Mouse (Mus musculus): ENCODE results near the gene Cstad. TPM values are rescaled to one million over a fixed set of nuclear protein-coding genes. Genes with fewer than 3 reads are reported as not detected.

Gene Cstad
- polyA plus RNA-seq, 1 experiment from 2014 or later = 1.4 TPM

GRCm38 (mm10) chr2:30646833-30647232 lies 52.0 kb downstream of the Cstad start:
- no peak overlapping the region for H3K4me3 ChIP-seq (ENCODE audit: low read length)
- H3K36me3 ChIP-seq (ENCODE audit: control insufficient read depth, insufficient read depth) = no peaks in the 10 kb centered on the region
- H3K9me3 ChIP-seq (replicated peaks; ENCODE audit: control insufficient read depth, low read length) = no peaks in the 10 kb centered on the region
- peak; percentile 20; the same call in 1 of the 2 replicates for ATAC-seq (replicated peaks; ENCODE audit: extremely low read depth, insufficient read depth, low FRiP score)
- peaks cover 31% of the 10 kb centered on the region for H3K4me1 ChIP-seq (ENCODE audit: control insufficient read depth, insufficient read depth, low read length)
- no peaks in the 10 kb centered on the region for H3K27me3 ChIP-seq (ENCODE audit: control insufficient read depth, insufficient read depth, low read length)
- 26% methylated on average over 5 of the region's 5 CpGs for WGBS
- peak overlapping the region; percentile 47 for H3K9ac ChIP-seq (ENCODE audit: low read length)
- H3K27ac ChIP-seq (ENCODE audit: low read length) = peak overlapping the region; percentile 68
- no peak overlapping the region for H3K4me2 ChIP-seq (ENCODE audit: low read depth, low read length)

GRCm38 (mm10) chr2:30647303-30647881 lies 52.6 kb downstream of the Cstad start:
- peak; percentile 59; the same call in 1 of the 2 replicates for ATAC-seq (replicated peaks; ENCODE audit: extremely low read depth, insufficient read depth, low FRiP score)
- no peak overlapping the region for H3K4me3 ChIP-seq (ENCODE audit: low read length)
- H3K9ac ChIP-seq (ENCODE audit: low read length) = peak overlapping the region; percentile 47
- H3K4me2 ChIP-seq (ENCODE audit: low read depth, low read length) = 0 out of 2 replicates have a peak overlapping the region, but pooled peaks have one; percentile 30
- no peaks in the 10 kb centered on the region for H3K27me3 ChIP-seq (ENCODE audit: control insufficient read depth, insufficient read depth, low read length)
- H3K36me3 ChIP-seq (ENCODE audit: control insufficient read depth, insufficient read depth) = no peaks in the 10 kb centered on the region
- peaks cover 35% of the 10 kb centered on the region for H3K4me1 ChIP-seq (ENCODE audit: control insufficient read depth, insufficient read depth, low read length)
- no peaks in the 10 kb centered on the region for H3K9me3 ChIP-seq (replicated peaks; ENCODE audit: control insufficient read depth, low read length)
- peak overlapping the region; percentile 68 for H3K27ac ChIP-seq (ENCODE audit: low read length)
- WGBS = 17% methylated on average over 11 of the region's 11 CpGs

GRCm38 (mm10) chr2:30647882-30648494 lies 53.1 kb downstream of the Cstad start:
- Histone ChIP-seq H3K27ac (ENCODE audit: low read length) (peak overlapping the region; percentile 66), H3K4me1 (ENCODE audit: control insufficient read depth, insufficient read depth, low read length) (peaks cover 36% of the 10 kb centered on the region), H3K9ac (ENCODE audit: low read length) (no peak overlapping the region), H3K4me3 (ENCODE audit: low read length) (no peak overlapping the region), H3K4me2 (ENCODE audit: low read depth, low read length) (0 out of 2 replicates have a peak overlapping the region, but pooled peaks have one; percentile 30), H3K9me3 (replicated peaks; ENCODE audit: control insufficient read depth, low read length) (no peaks in the 10 kb centered on the region), H3K36me3 (ENCODE audit: control insufficient read depth, insufficient read depth) (no peaks in the 10 kb centered on the region), H3K27me3 (ENCODE audit: control insufficient read depth, insufficient read depth, low read length) (no peaks in the 10 kb centered on the region)
- ATAC-seq (replicated peaks; ENCODE audit: extremely low read depth, insufficient read depth, low FRiP score) = no peak
- WGBS = 22% methylated on average over 13 of the region's 13 CpGs

- no peaks in the 10 kb centered on the region for H3K36me3 ChIP-seq (ENCODE audit: control insufficient read depth, insufficient read depth)
- WGBS = 73% methylated on average over 9 of the region's 9 CpGs
- peaks cover 43% of the 10 kb centered on the region for H3K4me1 ChIP-seq (ENCODE audit: control insufficient read depth, insufficient read depth, low read length)
- H3K9ac ChIP-seq (ENCODE audit: low read length) = 0 out of 2 replicates have a peak overlapping the region, but pooled peaks have one; percentile 4
- ATAC-seq (replicated peaks; ENCODE audit: extremely low read depth, insufficient read depth, low FRiP score) = no peak
- no peak overlapping the region; the same call in 1 of the 2 replicates for H3K27ac ChIP-seq (ENCODE audit: low read length)
- H3K9me3 ChIP-seq (replicated peaks; ENCODE audit: control insufficient read depth, low read length) = peaks cover 3% of the 10 kb centered on the region; the same call in 1 of the 2 replicates
- H3K4me2 ChIP-seq (ENCODE audit: low read depth, low read length) = no peak overlapping the region
- no peaks in the 10 kb centered on the region for H3K27me3 ChIP-seq (ENCODE audit: control insufficient read depth, insufficient read depth, low read length)
- H3K4me3 ChIP-seq (ENCODE audit: low read length) = no peak overlapping the region
Measured at GRCm38 (mm10) chr2:30650249-30650648, 55.4 kb downstream of the Cstad start.

GRCm38 (mm10) chr2:30651831-30652230 lies 57.0 kb downstream of the Cstad start:
- no peak for ATAC-seq (replicated peaks; ENCODE audit: extremely low read depth, insufficient read depth, low FRiP score)
- H3K4me2 ChIP-seq (ENCODE audit: low read depth, low read length) = no peak overlapping the region; the same call in 1 of the 2 replicates
- no peaks in the 10 kb centered on the region for H3K36me3 ChIP-seq (ENCODE audit: control insufficient read depth, insufficient read depth)
- peaks cover 3% of the 10 kb centered on the region; the same call in 1 of the 2 replicates for H3K9me3 ChIP-seq (replicated peaks; ENCODE audit: control insufficient read depth, low read length)
- WGBS = 89% methylated on average over 1 of the region's 1 CpGs
- peaks cover 41% of the 10 kb centered on the region for H3K4me1 ChIP-seq (ENCODE audit: control insufficient read depth, insufficient read depth, low read length)
- H3K27me3 ChIP-seq (ENCODE audit: control insufficient read depth, insufficient read depth, low read length) = no peaks in the 10 kb centered on the region
- peak overlapping the region; percentile 65; the same call in 1 of the 2 replicates for H3K9ac ChIP-seq (ENCODE audit: low read length)
- no peak overlapping the region for H3K4me3 ChIP-seq (ENCODE audit: low read length)
- peak overlapping the region; percentile 90 for H3K27ac ChIP-seq (ENCODE audit: low read length)

- 7% methylated on average over 13 of the region's 13 CpGs for WGBS
- Histone ChIP-seq H3K4me2 (ENCODE audit: low read depth, low read length) (peak overlapping the region; percentile 57), H3K27me3 (ENCODE audit: control insufficient read depth, insufficient read depth, low read length) (no peaks in the 10 kb centered on the region), H3K4me1 (ENCODE audit: control insufficient read depth, insufficient read depth, low read length) (peaks cover 40% of the 10 kb centered on the region), H3K36me3 (ENCODE audit: control insufficient read depth, insufficient read depth) (no peaks in the 10 kb centered on the region), H3K9ac (ENCODE audit: low read length) (peak overlapping the region; percentile 65), H3K9me3 (replicated peaks; ENCODE audit: control insufficient read depth, low read length) (peaks cover 3% of the 10 kb centered on the region; the same call in 1 of the 2 replicates), H3K4me3 (ENCODE audit: low read length) (peak overlapping the region; percentile 29), H3K27ac (ENCODE audit: low read length) (peak overlapping the region; percentile 90)
- ATAC-seq (replicated peaks; ENCODE audit: extremely low read depth, insufficient read depth, low FRiP score) = peak; percentile 74
Measured at GRCm38 (mm10) chr2:30652581-30653037, 57.8 kb downstream of the Cstad start.

- H3K4me1 ChIP-seq (ENCODE audit: control insufficient read depth, insufficient read depth, low read length) = peaks cover 40% of the 10 kb centered on the region
- H3K27ac ChIP-seq (ENCODE audit: low read length) = peak overlapping the region; percentile 90
- ATAC-seq (replicated peaks; ENCODE audit: extremely low read depth, insufficient read depth, low FRiP score) = no peak
- peak overlapping the region; percentile 57 for H3K4me2 ChIP-seq (ENCODE audit: low read depth, low read length)
- peak overlapping the region; percentile 65 for H3K9ac ChIP-seq (ENCODE audit: low read length)
- 67% methylated on average over 4 of the region's 4 CpGs for WGBS
- H3K4me3 ChIP-seq (ENCODE audit: low read length) = no peak overlapping the region
- no peaks in the 10 kb centered on the region for H3K36me3 ChIP-seq (ENCODE audit: control insufficient read depth, insufficient read depth)
- H3K27me3 ChIP-seq (ENCODE audit: control insufficient read depth, insufficient read depth, low read length) = no peaks in the 10 kb centered on the region
- peaks cover 3% of the 10 kb centered on the region; the same call in 1 of the 2 replicates for H3K9me3 ChIP-seq (replicated peaks; ENCODE audit: control insufficient read depth, low read length)
Measured at GRCm38 (mm10) chr2:30653046-30653445, 58.2 kb downstream of the Cstad start.

- H3K4me1 ChIP-seq (ENCODE audit: control insufficient read depth, insufficient read depth, low read length) = peaks cover 41% of the 10 kb centered on the region
- no peak overlapping the region for H3K27ac ChIP-seq (ENCODE audit: low read length)
Measured at GRCm38 (mm10) chr2:30654158-30654557, 59.3 kb downstream of the Cstad start.

GRCm38 (mm10) chr2:30654582-30654981 lies 59.7 kb downstream of the Cstad start:
- Histone ChIP-seq H3K9me3 (replicated peaks; ENCODE audit: control insufficient read depth, low read length) (peaks cover 3% of the 10 kb centered on the region; the same call in 1 of the 2 replicates), H3K4me2 (ENCODE audit: low read depth, low read length) (no peak overlapping the region), H3K36me3 (ENCODE audit: control insufficient read depth, insufficient read depth) (no peaks in the 10 kb centered on the region), H3K27me3 (ENCODE audit: control insufficient read depth, insufficient read depth, low read length) (no peaks in the 10 kb centered on the region), H3K9ac (ENCODE audit: low read length) (no peak overlapping the region), H3K4me3 (ENCODE audit: low read length) (no peak overlapping the region), H3K4me1 (ENCODE audit: control insufficient read depth, insufficient read depth, low read length) (peaks cover 46% of the 10 kb centered on the region), H3K27ac (ENCODE audit: low read length) (no peak overlapping the region)
- ATAC-seq (replicated peaks; ENCODE audit: extremely low read depth, insufficient read depth, low FRiP score) = no peak
- WGBS = 77% methylated on average over 6 of the region's 6 CpGs

More at GRCm38 (mm10) chr2:30654158-30654557, 59.3 kb downstream of the Cstad start:
- no peak for ATAC-seq (replicated peaks; ENCODE audit: extremely low read depth, insufficient read depth, low FRiP score)
- H3K4me3 ChIP-seq (ENCODE audit: low read length) = no peak overlapping the region
- H3K36me3 ChIP-seq (ENCODE audit: control insufficient read depth, insufficient read depth) = no peaks in the 10 kb centered on the region
- no peaks in the 10 kb centered on the region for H3K27me3 ChIP-seq (ENCODE audit: control insufficient read depth, insufficient read depth, low read length)
- H3K9me3 ChIP-seq (replicated peaks; ENCODE audit: control insufficient read depth, low read length) = peaks cover 3% of the 10 kb centered on the region; the same call in 1 of the 2 replicates
- 94% methylated on average over 9 of the region's 9 CpGs for WGBS
- no peak overlapping the region for H3K9ac ChIP-seq (ENCODE audit: low read length)
- no peak overlapping the region for H3K4me2 ChIP-seq (ENCODE audit: low read depth, low read length)

Measured in heart, embryonic 16.5 days (tissue).